Mouse (Mus musculus): ENCODE data around the gene Gm17545. TPM values are rescaled to one million over a fixed set of nuclear protein-coding genes. Genes with fewer than 3 reads are reported as not detected.
A peak's percentile ranks its signal among the peaks of the same experiment; 100 is the strongest.

Gene Gm17545
- total and polyA plus RNA-seq, 2 experiments from 2014 or later, result not detected

DNA sequence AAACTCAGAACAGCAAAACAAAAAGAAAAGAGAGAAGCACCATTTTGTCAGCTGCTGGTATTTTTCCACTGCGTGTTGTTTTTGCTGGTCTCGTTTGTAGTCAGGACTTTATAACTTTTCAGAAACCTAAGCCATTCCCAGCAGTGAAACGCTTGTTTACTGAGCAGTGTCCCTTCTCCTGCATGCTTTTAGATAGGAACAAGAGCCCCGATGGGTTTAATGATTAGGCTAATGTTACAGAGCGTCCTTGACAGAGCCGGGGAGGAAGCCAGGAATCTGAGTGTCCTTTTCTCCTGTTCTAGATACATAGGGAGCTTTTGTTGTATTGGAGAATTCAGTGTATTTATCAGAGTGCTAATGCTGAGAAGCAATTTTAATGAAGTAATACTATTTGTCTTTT lies 36.5 kb upstream of the Gm17545 start:
- no peak for ATAC-seq
- Histone ChIP-seq H3K27me3 (ENCODE audit: insufficient read depth, low read length) (no peaks in the 10 kb centered on the region), H3K9ac (replicated peaks; ENCODE audit: low read length) (no peak overlapping the region), H3K4me3 (ENCODE audit: low read length) (no peak overlapping the region), H3K4me2 (ENCODE audit: low read depth, low read length) (no peak overlapping the region), H3K36me3 (ENCODE audit: insufficient read depth, low read length) (no peaks in the 10 kb centered on the region), H3K9me3 (ENCODE audit: low read length) (no peaks in the 10 kb centered on the region), H3K4me1 (ENCODE audit: insufficient read depth, low read length) (0 out of 2 replicates have a peak, but pooled peaks cover 8% of the 10 kb centered on the region), H3K27ac (no peak overlapping the region)
- TF ChIP-seq CTCF (IDR thresholded peaks at IDR 0.05; ENCODE audit: low read depth), result no peak
- no peak for DNase-seq (ENCODE audit: low spot score)
- 37% methylated on average over 6 of the region's 6 CpGs for WGBS

DNA sequence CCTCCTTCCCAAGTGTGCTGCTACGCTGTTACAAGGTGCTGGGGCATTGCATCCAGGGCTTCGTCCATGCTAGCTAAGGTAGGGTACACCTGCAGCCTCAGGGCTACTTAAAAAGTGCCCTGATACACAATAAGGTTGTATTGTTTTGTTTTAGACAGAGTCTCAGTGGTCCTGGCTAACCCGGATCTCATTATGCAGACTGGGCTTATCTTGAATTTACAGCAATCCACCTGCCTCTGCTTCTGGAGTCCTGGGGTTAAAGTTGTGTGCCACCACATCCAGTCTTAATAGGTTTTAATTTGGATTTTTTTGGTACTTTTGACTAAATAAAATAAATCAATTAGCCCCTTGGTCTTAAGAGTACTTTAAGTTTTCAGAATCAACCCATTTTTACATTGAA lies 34.2 kb upstream of the Gm17545 start:
- Histone ChIP-seq H3K9me3 (ENCODE audit: low read length) (no peaks in the 10 kb centered on the region), H3K4me3 (ENCODE audit: low read length) (no peak overlapping the region), H3K4me2 (ENCODE audit: low read depth, low read length) (no peak overlapping the region), H3K27ac (no peak overlapping the region), H3K9ac (replicated peaks; ENCODE audit: low read length) (no peak overlapping the region), H3K4me1 (ENCODE audit: insufficient read depth, low read length) (0 out of 2 replicates have a peak, but pooled peaks cover 5% of the 10 kb centered on the region), H3K36me3 (ENCODE audit: insufficient read depth, low read length) (0 out of 2 replicates have a peak, but pooled peaks cover 7% of the 10 kb centered on the region), H3K27me3 (ENCODE audit: insufficient read depth, low read length) (no peaks in the 10 kb centered on the region)
- TF ChIP-seq CTCF (IDR thresholded peaks at IDR 0.05; ENCODE audit: low read depth), result no peak
- WGBS, result 80% methylated on average over 3 of the region's 3 CpGs
- ATAC-seq (no peak), DNase-seq (ENCODE audit: low spot score) (no peak)

DNA sequence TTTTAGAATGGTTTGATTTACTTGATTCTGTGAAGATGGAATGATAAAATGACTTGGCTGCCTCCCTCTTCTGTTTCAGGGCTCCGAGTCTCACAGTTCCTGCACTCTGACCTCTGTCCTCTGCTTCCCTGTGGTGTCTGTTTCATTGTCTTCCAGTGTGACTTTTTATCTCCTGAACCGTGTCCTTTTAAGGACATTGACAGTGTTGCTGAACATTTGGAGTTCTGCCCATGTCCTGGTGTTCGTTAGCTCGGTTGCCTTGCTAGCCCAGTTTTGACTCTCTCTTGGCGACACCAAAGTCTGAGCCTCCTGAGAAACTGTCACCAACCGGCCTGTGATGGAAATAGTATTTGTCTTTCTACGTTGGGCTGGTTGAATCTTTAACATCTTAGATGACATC lies 33.6 kb upstream of the Gm17545 start:
- no peak for ATAC-seq
- DNase-seq (ENCODE audit: low spot score), result peak; percentile 44
- 24% methylated on average over 7 of the region's 7 CpGs for WGBS
- 0 out of 2 replicates have a peak, but pooled peaks cover 7% of the 10 kb centered on the region for H3K36me3 ChIP-seq (ENCODE audit: insufficient read depth, low read length)
- TF ChIP-seq CTCF (IDR thresholded peaks at IDR 0.05; ENCODE audit: low read depth), result no peak
- H3K27ac ChIP-seq, result no peak overlapping the region
- no peaks in the 10 kb centered on the region for H3K9me3 ChIP-seq (ENCODE audit: low read length)
- no peak overlapping the region for H3K4me2 ChIP-seq (ENCODE audit: low read depth, low read length)
- no peak overlapping the region for H3K9ac ChIP-seq (replicated peaks; ENCODE audit: low read length)
- no peak overlapping the region for H3K4me3 ChIP-seq (ENCODE audit: low read length)
- H3K4me1 ChIP-seq (ENCODE audit: insufficient read depth, low read length), result 0 out of 2 replicates have a peak, but pooled peaks cover 5% of the 10 kb centered on the region
- H3K27me3 ChIP-seq (ENCODE audit: insufficient read depth, low read length), result no peaks in the 10 kb centered on the region

DNA sequence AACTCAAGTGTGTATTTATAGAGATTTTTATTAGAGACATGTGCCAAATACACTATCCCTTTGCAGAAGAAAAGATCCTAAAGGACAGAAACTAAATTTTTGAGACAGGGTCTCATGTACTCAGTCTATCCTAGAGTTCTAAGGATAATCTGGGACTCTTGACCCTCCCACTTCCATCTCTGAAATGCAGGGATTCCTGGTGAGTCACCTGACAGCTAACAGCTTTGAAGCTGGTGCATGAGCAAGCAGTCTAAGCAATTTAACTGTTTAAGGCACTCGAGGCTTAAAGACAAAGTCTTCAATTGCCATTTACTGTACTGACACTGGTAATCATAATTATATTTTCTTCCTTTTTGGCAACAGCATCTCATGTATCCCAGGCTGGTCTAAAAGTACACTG lies 31.5 kb upstream of the Gm17545 start:
- DNase-seq (ENCODE audit: low spot score) (no peak), ATAC-seq (no peak)
- Histone ChIP-seq H3K36me3 (ENCODE audit: insufficient read depth, low read length) (0 out of 2 replicates have a peak, but pooled peaks cover 7% of the 10 kb centered on the region), H3K4me2 (ENCODE audit: low read depth, low read length) (no peak overlapping the region), H3K9me3 (ENCODE audit: low read length) (no peaks in the 10 kb centered on the region), H3K9ac (replicated peaks; ENCODE audit: low read length) (no peak overlapping the region), H3K4me3 (ENCODE audit: low read length) (no peak overlapping the region), H3K4me1 (ENCODE audit: insufficient read depth, low read length) (0 out of 2 replicates have a peak, but pooled peaks cover 5% of the 10 kb centered on the region), H3K27me3 (ENCODE audit: insufficient read depth, low read length) (no peaks in the 10 kb centered on the region), H3K27ac (no peak overlapping the region)
- 70% methylated on average over 1 of the region's 1 CpGs for WGBS
- no peak for TF ChIP-seq CTCF (IDR thresholded peaks at IDR 0.05; ENCODE audit: low read depth)

DNA sequence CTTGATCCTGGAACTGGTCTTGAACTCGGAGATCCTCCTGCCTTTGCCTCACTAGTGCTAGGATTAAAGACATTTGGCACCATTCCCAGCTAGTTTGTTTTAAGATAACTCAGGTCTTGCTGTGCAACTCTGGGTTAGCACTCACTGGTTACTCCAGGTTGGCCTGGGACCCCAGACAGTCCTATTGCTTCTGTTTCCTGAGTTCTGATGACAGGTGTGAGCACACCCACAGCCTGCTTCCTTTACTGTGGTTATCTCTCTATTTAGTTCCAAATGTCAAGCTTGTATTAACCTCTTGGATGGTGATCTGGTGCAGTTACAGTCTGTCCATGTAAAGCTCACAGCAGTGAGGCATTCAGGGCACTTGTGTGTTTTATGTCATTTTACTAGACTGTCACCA lies 30.6 kb upstream of the Gm17545 start:
- no peak for DNase-seq (ENCODE audit: low spot score)
- no peak for TF ChIP-seq CTCF (IDR thresholded peaks at IDR 0.05; ENCODE audit: low read depth)
- no peak overlapping the region for H3K4me2 ChIP-seq (ENCODE audit: low read depth, low read length)
- H3K36me3 ChIP-seq (ENCODE audit: insufficient read depth, low read length), result 0 out of 2 replicates have a peak, but pooled peaks cover 7% of the 10 kb centered on the region
- no peaks in the 10 kb centered on the region for H3K9me3 ChIP-seq (ENCODE audit: low read length)
- no peak overlapping the region for H3K9ac ChIP-seq (replicated peaks; ENCODE audit: low read length)
- H3K27me3 ChIP-seq (ENCODE audit: insufficient read depth, low read length), result no peaks in the 10 kb centered on the region
- H3K4me3 ChIP-seq (ENCODE audit: low read length), result no peak overlapping the region
- ATAC-seq, result no peak
- H3K27ac ChIP-seq, result no peak overlapping the region
- 0 out of 2 replicates have a peak, but pooled peaks cover 5% of the 10 kb centered on the region for H3K4me1 ChIP-seq (ENCODE audit: insufficient read depth, low read length)
- WGBS, result 82% methylated on average over 1 of the region's 1 CpGs

DNA sequence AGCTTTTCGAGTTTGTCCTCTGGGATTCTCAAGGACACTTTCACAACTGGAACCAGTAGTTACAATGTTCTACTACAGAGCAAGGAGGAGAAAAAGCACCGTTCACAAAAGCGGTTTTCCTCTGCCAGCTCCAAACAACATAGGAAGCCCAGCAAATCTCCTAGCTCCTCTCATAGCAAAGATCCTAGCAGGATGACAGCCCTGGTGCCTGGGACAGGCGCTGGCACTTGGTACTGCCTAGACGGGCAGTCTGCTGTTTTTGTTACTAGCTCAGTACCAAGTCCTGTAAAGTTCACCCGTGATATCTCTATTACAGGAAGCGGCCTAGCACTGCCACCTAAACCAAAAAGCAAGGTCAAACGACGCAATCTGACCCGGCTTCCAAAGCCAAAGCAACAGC lies 29.9 kb upstream of the Gm17545 start:
- Histone ChIP-seq H3K4me2 (ENCODE audit: low read depth, low read length) (no peak overlapping the region), H3K4me1 (ENCODE audit: insufficient read depth, low read length) (0 out of 2 replicates have a peak, but pooled peaks cover 5% of the 10 kb centered on the region), H3K9ac (replicated peaks; ENCODE audit: low read length) (no peak overlapping the region), H3K27me3 (ENCODE audit: insufficient read depth, low read length) (no peaks in the 10 kb centered on the region), H3K4me3 (ENCODE audit: low read length) (no peak overlapping the region), H3K9me3 (ENCODE audit: low read length) (no peaks in the 10 kb centered on the region), H3K27ac (no peak overlapping the region), H3K36me3 (ENCODE audit: insufficient read depth, low read length) (0 out of 2 replicates have a peak, but pooled peaks cover 7% of the 10 kb centered on the region)
- no peak for TF ChIP-seq CTCF (IDR thresholded peaks at IDR 0.05; ENCODE audit: low read depth)
- ATAC-seq (no peak), DNase-seq (ENCODE audit: low spot score) (no peak)
- 77% methylated on average over 10 of the region's 10 CpGs for WGBS

DNA sequence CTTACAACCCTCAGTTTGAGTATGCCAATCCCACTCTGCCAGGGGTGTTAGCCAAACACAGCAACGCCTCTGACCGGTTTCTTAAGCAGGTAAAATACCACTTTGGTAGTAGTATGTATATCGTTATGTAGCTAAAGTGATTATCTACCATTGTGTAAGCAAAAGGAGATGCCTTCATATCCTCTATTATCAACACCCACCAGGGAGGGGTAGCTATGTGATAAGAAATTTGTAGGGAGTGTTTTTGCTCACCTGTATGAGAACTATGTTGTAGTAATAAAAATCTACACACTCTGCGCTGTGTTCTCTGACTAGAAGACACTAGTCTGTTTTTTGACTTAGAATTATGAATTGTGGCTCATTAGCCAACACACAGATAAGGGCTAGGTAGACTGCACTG lies 29.4 kb upstream of the Gm17545 start:
- Histone ChIP-seq H3K9ac (replicated peaks; ENCODE audit: low read length) (no peak overlapping the region), H3K27me3 (ENCODE audit: insufficient read depth, low read length) (no peaks in the 10 kb centered on the region), H3K4me1 (ENCODE audit: insufficient read depth, low read length) (0 out of 2 replicates have a peak, but pooled peaks cover 9% of the 10 kb centered on the region), H3K4me2 (ENCODE audit: low read depth, low read length) (no peak overlapping the region), H3K27ac (no peak overlapping the region), H3K36me3 (ENCODE audit: insufficient read depth, low read length) (0 out of 2 replicates have a peak, but pooled peaks cover 7% of the 10 kb centered on the region), H3K4me3 (ENCODE audit: low read length) (no peak overlapping the region), H3K9me3 (ENCODE audit: low read length) (no peaks in the 10 kb centered on the region)
- ATAC-seq, result no peak
- 97% methylated on average over 4 of the region's 4 CpGs for WGBS
- no peak for DNase-seq (ENCODE audit: low spot score)
- no peak for TF ChIP-seq CTCF (IDR thresholded peaks at IDR 0.05; ENCODE audit: low read depth)

Data from hindbrain, postnatal 0 days (tissue).